Mouse (Mus musculus) forebrain, embryonic 16.5 days (tissue): Measurements from ENCODE around the gene Dkk3. TPM values are rescaled to one million over a fixed set of nuclear protein-coding genes. Genes with fewer than 3 reads are reported as not detected.

Experiments used
- ATAC-seq: fragments of 200-750 bp; cut with Nextera tagmentation; 2 replicates; pipeline ENCODE4 v1.8.0; 2017; ENCODE audit warnings: mild to moderate bottlenecking, moderate library complexity
- H3K27ac ChIP-seq: fragments of 300-500 bp; sonication (generic); 2 replicates; pipeline ENCODE4 v1.5.1; 2014; ENCODE audit warnings: low read length, control low read depth
- H3K27me3 ChIP-seq: fragments of 300-500 bp; sonication (generic); replicated peaks from 2 replicates; pipeline ENCODE4 v1.6.1; 2014; ENCODE audit warnings: low read length; ENCODE audit not compliant: control insufficient read depth, insufficient read depth
- H3K36me3 ChIP-seq: fragments of 300-500 bp; sonication (generic); 2 replicates; pipeline ENCODE4 v1.6.1; 2014; ENCODE audit not compliant: control insufficient read depth, insufficient read depth
- H3K4me1 ChIP-seq: fragments of 300-500 bp; sonication (generic); replicated peaks from 2 replicates; pipeline ENCODE4 v1.6.1; 2014; ENCODE audit warnings: low read length; ENCODE audit not compliant: control insufficient read depth, insufficient read depth
- H3K4me2 ChIP-seq: fragments of 300-500 bp; sonication (generic); 2 replicates; pipeline ENCODE4 v1.6.1; 2014; ENCODE audit warnings: mild to moderate bottlenecking, low read length, control low read depth
- H3K4me3 ChIP-seq: fragments of 300-500 bp; sonication (generic); replicated peaks from 2 replicates; pipeline ENCODE4 v1.5.1; 2014; ENCODE audit warnings: mild to moderate bottlenecking, low read length, control low read depth
- H3K9ac ChIP-seq: fragments of 300-500 bp; sonication (generic); replicated peaks from 2 replicates; pipeline ENCODE4 v1.6.1; 2014; ENCODE audit warnings: low read depth, low read length, control low read depth
- H3K9me3 ChIP-seq: fragments of 300-500 bp; sonication (generic); 2 replicates; pipeline ENCODE4 v1.6.1; 2016; ENCODE audit warnings: low read length; ENCODE audit not compliant: control insufficient read depth
- WGBS: fragments of 180-500 bp; shearing (Covaris S2); extraction: QIAGEN DNeasy Blood & Tissue Kit; methylation state at CpG from one replicate; pipeline ENCODE4 v1.1.7; 2014; 5-methylcytosine and 5-hydroxymethylcytosine counted together
- polyA plus RNA-seq: library from polyadenylated mRNA; unstranded; fragments of >200 nt; fragmentation: Nextera tagmentation; extraction: Ambion mirVana; gene quantifications from 2 replicates; pipeline ENCODE4 v1.2.1, GENCODE M21; 2015

The Dkk3 gene
- 22.0 and 29.9 TPM in 2 replicates for polyA plus RNA-seq

DNA sequence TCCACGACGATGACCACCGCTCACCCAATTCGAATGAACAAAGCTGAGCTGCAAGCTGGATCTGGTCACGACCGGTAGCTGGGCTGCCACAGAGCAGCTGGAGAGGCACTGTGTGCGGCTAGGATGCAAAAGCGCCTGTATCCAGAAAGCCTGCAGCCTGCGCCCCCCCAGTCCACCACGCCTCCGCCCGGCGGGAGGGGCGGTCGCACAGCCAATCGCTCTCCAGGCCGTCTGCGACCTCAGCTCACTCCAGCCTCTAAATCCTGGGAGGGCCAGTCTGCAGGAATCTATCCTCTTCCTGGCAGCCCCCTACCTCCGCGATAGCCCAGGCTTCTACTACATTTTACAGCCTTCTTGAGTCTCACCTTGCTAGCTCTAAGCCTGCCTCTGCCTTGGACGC, at the start of gene Dkk3:
Gene Dkk3 (minus strand): TSS at position 116 of the 400 bp plus-strand sequence.
- Histone ChIP-seq H3K9ac (peak within 1 kb of the TSS; percentile 62), H3K9me3 (no peaks in the 10 kb centered on the region), H3K4me2 (peak within 1 kb of the TSS; percentile 55), H3K27me3 (no peaks in the 10 kb centered on the region; the same call in 1 of the 2 replicates), H3K36me3 (no peaks in the 10 kb centered on the region), H3K4me3 (peak within 1 kb of the TSS; percentile 52), H3K4me1 (peaks cover 17% of the 10 kb centered on the region), H3K27ac (no peak within 1 kb of the TSS)
- ATAC-seq, result peak; percentile 60
- 5% methylated on average over 21 of the region's 21 CpGs for WGBS

DNA sequence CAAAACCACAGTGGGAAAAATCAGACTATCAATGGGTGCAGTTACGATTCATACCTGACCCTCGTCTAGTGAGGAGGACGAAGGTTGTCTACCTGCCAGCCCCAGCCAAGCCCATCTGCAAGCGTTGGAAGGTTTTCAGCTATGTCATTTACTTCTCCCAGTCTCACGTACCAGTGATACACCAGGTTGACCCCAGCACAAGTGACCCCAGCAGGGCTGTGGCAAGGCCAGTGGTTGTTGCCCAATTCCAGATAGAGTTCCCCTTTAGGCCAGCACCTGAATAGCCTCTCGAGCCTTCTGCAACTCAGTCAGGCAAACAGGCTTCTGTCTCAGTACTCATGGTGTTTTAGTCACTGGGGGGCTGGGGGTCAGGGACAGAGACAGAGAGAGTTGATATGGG, 48.9 kb upstream of the Dkk3 start:
- Histone ChIP-seq H3K9me3 (no peaks in the 10 kb centered on the region), H3K36me3 (no peaks in the 10 kb centered on the region), H3K27ac (no peak overlapping the region), H3K27me3 (no peaks in the 10 kb centered on the region), H3K4me2 (no peak overlapping the region), H3K4me1 (no peaks in the 10 kb centered on the region), H3K4me3 (no peak overlapping the region), H3K9ac (no peak overlapping the region)
- no peak for ATAC-seq
- WGBS, result 89% methylated on average over 6 of the region's 6 CpGs

DNA sequence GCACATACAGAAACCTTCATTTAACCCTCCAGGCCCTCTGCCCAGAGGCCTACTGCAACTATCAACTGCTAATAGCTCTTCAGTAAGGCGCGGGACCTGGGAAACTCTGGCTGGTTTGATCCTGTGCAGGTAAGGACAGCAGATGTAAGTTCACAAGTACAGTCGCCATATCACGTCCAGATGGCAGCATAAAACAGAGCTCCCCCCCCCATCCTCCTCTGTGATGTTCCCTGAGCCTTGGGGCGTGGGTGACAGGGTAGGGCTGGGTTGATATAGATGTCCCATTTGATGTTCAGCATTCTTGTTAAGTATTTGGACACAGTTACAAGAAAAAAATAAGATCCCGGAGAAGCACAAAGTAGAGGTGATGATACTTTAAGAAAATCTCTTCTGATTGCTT, 46.7 kb upstream of the Dkk3 start:
- no peak for ATAC-seq
- Histone ChIP-seq H3K27me3 (no peaks in the 10 kb centered on the region), H3K9me3 (no peaks in the 10 kb centered on the region)

DNA sequence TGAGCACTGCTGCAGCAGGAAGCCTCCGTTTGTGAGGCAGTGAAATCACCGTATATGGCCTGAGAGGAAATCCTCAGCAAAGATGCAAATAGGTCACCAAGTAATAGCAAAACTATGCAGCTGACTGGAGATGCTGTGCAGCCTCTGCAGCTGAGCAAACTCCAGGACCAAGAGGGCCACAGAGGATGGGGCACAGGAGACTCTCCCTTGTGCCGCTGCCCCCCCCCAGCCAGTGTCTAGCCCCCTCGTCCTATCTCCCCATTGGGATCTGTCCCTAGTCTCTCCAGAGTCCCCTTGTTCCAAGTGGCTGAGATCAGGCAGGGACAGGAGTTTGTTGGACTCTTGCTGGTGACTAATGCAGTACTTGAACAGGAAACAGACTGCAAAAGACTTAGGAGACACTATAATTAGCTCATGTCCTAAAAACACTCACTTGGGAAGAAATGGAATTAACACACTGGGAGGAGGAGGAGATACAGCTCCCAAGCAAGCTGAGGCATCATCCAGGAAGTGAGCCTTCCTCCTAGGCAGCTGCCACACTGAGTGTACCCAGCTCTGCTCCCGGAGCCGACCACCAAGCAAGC, 45.6 kb upstream of the Dkk3 start:
- Histone ChIP-seq H3K9me3 (no peaks in the 10 kb centered on the region), H3K4me1 (no peaks in the 10 kb centered on the region), H3K4me3 (no peak overlapping the region), H3K4me2 (no peak overlapping the region), H3K27ac (no peak overlapping the region), H3K9ac (no peak overlapping the region), H3K27me3 (no peaks in the 10 kb centered on the region), H3K36me3 (no peaks in the 10 kb centered on the region)
- no peak for ATAC-seq
- WGBS, result 74% methylated on average over 6 of the region's 6 CpGs

More for the DNA sequence above, 46.7 kb upstream of the Dkk3 start:
- no peaks in the 10 kb centered on the region for H3K4me1 ChIP-seq
- H3K27ac ChIP-seq, result no peak overlapping the region
- no peak overlapping the region for H3K4me2 ChIP-seq
- H3K9ac ChIP-seq, result no peak overlapping the region
- 88% methylated on average over 6 of the region's 6 CpGs for WGBS
- no peak overlapping the region for H3K4me3 ChIP-seq
- H3K36me3 ChIP-seq, result no peaks in the 10 kb centered on the region

DNA sequence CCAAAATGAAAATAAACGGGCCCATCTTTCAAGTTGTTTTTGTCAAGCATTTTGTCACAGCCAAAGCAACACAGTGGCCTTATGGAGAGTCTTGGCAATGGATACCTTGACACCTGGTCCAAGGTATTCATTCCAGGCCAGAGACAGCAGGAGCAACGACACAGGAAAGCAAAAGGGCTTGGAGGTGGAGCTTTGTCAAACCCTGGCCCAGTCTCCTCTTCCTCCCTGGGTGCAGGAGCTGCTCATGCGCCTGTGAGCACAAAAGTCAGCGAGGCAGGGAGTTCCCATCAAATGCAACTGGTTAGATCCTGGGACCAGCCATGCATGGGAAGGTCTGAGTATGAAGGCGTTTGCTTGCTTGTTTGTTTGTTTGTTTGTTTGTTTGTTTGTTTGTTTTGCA, 45.1 kb upstream of the Dkk3 start:
- Histone ChIP-seq H3K4me3 (no peak overlapping the region), H3K27ac (no peak overlapping the region), H3K4me1 (no peaks in the 10 kb centered on the region), H3K9ac (no peak overlapping the region), H3K9me3 (no peaks in the 10 kb centered on the region), H3K36me3 (no peaks in the 10 kb centered on the region), H3K4me2 (no peak overlapping the region), H3K27me3 (no peaks in the 10 kb centered on the region)
- 67% methylated on average over 5 of the region's 5 CpGs for WGBS
- no peak for ATAC-seq

DNA sequence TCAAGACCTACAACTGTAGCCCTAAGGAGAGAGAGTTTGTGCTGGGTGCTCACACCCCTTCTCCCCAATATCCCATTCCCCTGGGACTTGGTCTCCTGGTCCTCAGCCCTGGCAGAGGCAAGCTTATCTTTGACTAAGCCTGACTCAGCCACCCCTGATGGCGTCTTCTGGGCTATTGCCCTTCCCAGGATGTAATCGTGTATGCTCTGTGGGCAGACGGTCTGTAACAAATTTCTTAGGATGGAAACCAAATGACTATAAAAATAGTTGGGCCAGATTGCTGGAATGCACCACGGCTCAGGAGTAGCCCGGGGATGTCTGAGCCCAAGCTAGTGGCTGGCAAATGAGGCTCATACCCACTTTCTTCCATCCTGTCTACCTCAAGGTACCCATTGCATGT, 44.0 kb upstream of the Dkk3 start:
- Histone ChIP-seq H3K9me3 (no peaks in the 10 kb centered on the region), H3K9ac (no peak overlapping the region), H3K4me1 (no peaks in the 10 kb centered on the region), H3K36me3 (no peaks in the 10 kb centered on the region), H3K27ac (no peak overlapping the region), H3K4me3 (no peak overlapping the region), H3K27me3 (no peaks in the 10 kb centered on the region), H3K4me2 (no peak overlapping the region)
- WGBS, result 88% methylated on average over 5 of the region's 5 CpGs
- ATAC-seq, result no peak

DNA sequence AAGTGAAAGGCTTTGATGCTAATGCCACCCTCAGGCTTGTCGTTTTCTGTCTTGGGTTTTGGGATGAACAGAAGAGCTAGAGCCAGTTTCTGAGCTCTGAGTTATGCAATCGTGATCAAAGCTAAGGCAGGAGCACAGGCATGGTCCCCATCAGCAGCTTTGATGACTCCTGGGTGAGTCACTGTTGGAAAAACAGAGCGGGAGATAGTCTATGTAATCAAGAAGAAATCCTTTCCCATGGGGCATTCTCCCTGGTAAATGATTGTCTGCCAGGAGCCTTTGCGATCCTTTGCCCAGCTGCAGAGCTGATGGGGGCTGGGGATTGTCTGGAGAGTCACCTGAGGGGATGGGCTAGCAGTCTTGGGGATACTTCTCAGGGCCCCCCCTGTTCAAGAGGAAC, 43.3 kb upstream of the Dkk3 start:
- H3K9me3 ChIP-seq, result no peaks in the 10 kb centered on the region
- H3K9ac ChIP-seq, result no peak overlapping the region
- H3K27ac ChIP-seq, result no peak overlapping the region
- H3K4me1 ChIP-seq, result no peaks in the 10 kb centered on the region
- H3K4me3 ChIP-seq, result no peak overlapping the region
- no peak overlapping the region for H3K4me2 ChIP-seq
- 79% methylated on average over 4 of the region's 4 CpGs for WGBS
- no peak for ATAC-seq
- no peaks in the 10 kb centered on the region for H3K36me3 ChIP-seq
- no peaks in the 10 kb centered on the region for H3K27me3 ChIP-seq

DNA sequence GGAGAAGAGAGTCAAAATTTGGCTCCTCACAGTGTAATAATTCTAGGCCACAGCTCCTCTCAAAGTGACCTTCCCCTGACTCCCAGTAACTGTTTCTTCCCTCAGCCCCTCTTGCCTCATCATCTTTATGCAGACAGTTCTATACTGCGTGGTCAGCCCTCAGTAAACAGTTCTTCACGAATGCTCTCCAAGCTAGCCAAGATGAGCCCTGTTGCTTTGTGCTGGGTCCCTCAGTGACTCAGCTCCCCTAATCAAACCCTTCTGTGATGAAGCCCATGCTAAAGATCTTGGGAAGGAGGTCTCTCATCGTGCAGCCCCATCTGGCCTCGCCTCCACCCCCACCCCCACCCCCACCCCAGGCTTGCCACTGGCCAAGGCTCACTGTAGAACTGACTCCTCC, 41.9 kb upstream of the Dkk3 start:
- Histone ChIP-seq H3K4me2 (no peak overlapping the region), H3K9me3 (no peaks in the 10 kb centered on the region), H3K36me3 (no peaks in the 10 kb centered on the region), H3K27ac (no peak overlapping the region), H3K27me3 (no peaks in the 10 kb centered on the region), H3K4me3 (no peak overlapping the region), H3K9ac (no peak overlapping the region), H3K4me1 (no peaks in the 10 kb centered on the region)
- WGBS, result 55% methylated on average over 4 of the region's 4 CpGs
- no peak for ATAC-seq

DNA sequence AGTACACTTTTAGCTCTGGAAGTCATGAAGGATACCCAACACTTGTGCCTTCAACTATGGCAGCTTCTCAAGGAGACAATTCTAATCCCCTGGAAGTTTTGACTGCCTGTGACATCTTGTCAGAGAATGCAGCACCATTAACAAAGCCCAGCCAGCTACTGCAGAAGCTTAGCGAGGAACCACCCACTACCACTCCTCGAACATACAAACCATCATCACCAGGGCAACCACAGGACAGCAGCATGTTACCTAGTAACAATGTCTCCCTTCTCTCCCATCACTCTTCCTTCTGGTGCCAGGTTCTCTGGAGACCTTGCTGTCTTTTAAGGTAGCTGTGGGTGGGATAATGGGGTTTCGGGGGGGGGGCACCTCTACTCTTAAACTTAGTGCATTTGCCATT, 40.5 kb upstream of the Dkk3 start:
- no peaks in the 10 kb centered on the region for H3K4me1 ChIP-seq
- H3K27ac ChIP-seq, result no peak overlapping the region
- 38% methylated on average over 3 of the region's 3 CpGs for WGBS
- H3K4me2 ChIP-seq, result no peak overlapping the region
- no peaks in the 10 kb centered on the region for H3K9me3 ChIP-seq
- ATAC-seq, result no peak
- no peak overlapping the region for H3K9ac ChIP-seq
- no peak overlapping the region for H3K4me3 ChIP-seq
- H3K27me3 ChIP-seq, result no peaks in the 10 kb centered on the region
- H3K36me3 ChIP-seq, result no peaks in the 10 kb centered on the region

DNA sequence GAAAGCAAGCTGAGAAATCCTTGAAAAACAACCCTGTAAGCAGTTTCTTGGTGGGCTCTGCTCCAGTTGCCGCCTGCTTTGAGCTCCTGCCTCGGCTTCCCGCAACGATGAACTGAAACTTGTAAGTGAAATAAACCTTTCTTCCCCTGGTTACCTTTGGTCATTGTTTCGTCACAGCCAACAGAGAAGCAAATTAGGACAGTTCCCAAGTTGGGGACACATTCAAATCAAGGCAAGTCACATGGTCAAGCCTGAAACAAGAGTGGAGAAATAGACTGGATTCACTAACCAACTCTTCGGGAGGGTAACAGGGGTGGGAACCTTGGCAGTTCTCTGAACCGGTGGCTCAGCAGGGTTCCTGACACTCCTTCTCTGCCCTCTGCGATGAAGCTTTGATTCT, 38.6 kb upstream of the Dkk3 start:
- WGBS, result 78% methylated on average over 8 of the region's 8 CpGs
- Histone ChIP-seq H3K9me3 (no peaks in the 10 kb centered on the region), H3K27ac (no peak overlapping the region), H3K4me3 (no peak overlapping the region), H3K4me1 (no peaks in the 10 kb centered on the region), H3K36me3 (no peaks in the 10 kb centered on the region), H3K27me3 (no peaks in the 10 kb centered on the region), H3K4me2 (no peak overlapping the region), H3K9ac (no peak overlapping the region)
- no peak for ATAC-seq
